Mouse (Mus musculus): Measurements from ENCODE around the gene Ptcd2. TPM values are rescaled to one million over a fixed set of nuclear protein-coding genes. Genes with fewer than 3 reads are reported as not detected.

Gene Ptcd2
- polyA plus RNA-seq, 1 experiment from 2014 or later = 59.4 TPM

GRCm38 (mm10) chr13:99317058-99317457, 27.4 kb downstream of the Ptcd2 start:
- H3K4me2 ChIP-seq (ENCODE audit: low read length) = no peak overlapping the region
- H3K4me3 ChIP-seq (ENCODE audit: low read length) = no peak overlapping the region
- peak; percentile 38 for ATAC-seq
- no peaks in the 10 kb centered on the region for H3K4me1 ChIP-seq (ENCODE audit: control insufficient read depth, insufficient read depth, low read depth, low read length)
- WGBS = 57% methylated on average over 4 of the region's 4 CpGs
- no peaks in the 10 kb centered on the region for H3K27me3 ChIP-seq (replicated peaks; ENCODE audit: control insufficient read depth, insufficient read depth, low read length)
- no peak overlapping the region for H3K27ac ChIP-seq (ENCODE audit: low read depth, low read length)
- no peaks in the 10 kb centered on the region for H3K9me3 ChIP-seq (ENCODE audit: control insufficient read depth, low read length)
- H3K9ac ChIP-seq (ENCODE audit: low read depth, low read length) = no peak overlapping the region
- H3K36me3 ChIP-seq (ENCODE audit: control insufficient read depth, insufficient read depth, low read length) = peaks cover 8% of the 10 kb centered on the region

DNA sequence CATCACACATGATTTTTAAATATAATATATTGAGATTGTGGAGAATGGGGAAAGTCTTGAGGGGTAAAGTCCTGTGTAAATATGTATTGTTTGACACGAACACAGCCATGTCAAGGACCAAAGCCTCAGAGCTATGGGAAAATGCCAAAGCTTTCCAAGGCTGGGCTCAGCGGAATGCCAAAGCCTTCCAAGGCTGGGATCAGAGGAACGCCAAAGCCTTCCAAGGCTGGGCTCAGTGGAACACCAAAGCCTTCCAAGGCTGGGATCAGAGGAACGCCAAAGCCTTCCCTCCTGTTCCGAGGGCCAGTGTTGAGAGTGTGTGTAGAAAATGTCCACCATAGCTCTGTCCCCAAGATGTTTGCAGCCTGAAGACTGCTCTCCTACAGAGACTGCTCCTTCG, 28.1 kb downstream of the Ptcd2 start:
- peaks cover 8% of the 10 kb centered on the region for H3K36me3 ChIP-seq (ENCODE audit: control insufficient read depth, insufficient read depth, low read length)
- no peak for ATAC-seq
- no peak overlapping the region for H3K27ac ChIP-seq (ENCODE audit: low read depth, low read length)
- no peaks in the 10 kb centered on the region for H3K27me3 ChIP-seq (replicated peaks; ENCODE audit: control insufficient read depth, insufficient read depth, low read length)
- no peak overlapping the region for H3K9ac ChIP-seq (ENCODE audit: low read depth, low read length)
- H3K9me3 ChIP-seq (ENCODE audit: control insufficient read depth, low read length) = no peaks in the 10 kb centered on the region
- H3K4me1 ChIP-seq (ENCODE audit: control insufficient read depth, insufficient read depth, low read depth, low read length) = no peaks in the 10 kb centered on the region
- 93% methylated on average over 6 of the region's 6 CpGs for WGBS
- no peak overlapping the region for H3K4me3 ChIP-seq (ENCODE audit: low read length)
- no peak overlapping the region for H3K4me2 ChIP-seq (ENCODE audit: low read length)

- no peaks in the 10 kb centered on the region for H3K27me3 ChIP-seq (replicated peaks; ENCODE audit: control insufficient read depth, insufficient read depth, low read length)
- H3K4me1 ChIP-seq (ENCODE audit: control insufficient read depth, insufficient read depth, low read depth, low read length) = no peaks in the 10 kb centered on the region
- H3K27ac ChIP-seq (ENCODE audit: low read depth, low read length) = no peak overlapping the region
- no peak for ATAC-seq
- no peak overlapping the region for H3K4me2 ChIP-seq (ENCODE audit: low read length)
- H3K36me3 ChIP-seq (ENCODE audit: control insufficient read depth, insufficient read depth, low read length) = no peaks in the 10 kb centered on the region
- no peak overlapping the region for H3K4me3 ChIP-seq (ENCODE audit: low read length)
- H3K9me3 ChIP-seq (ENCODE audit: control insufficient read depth, low read length) = no peaks in the 10 kb centered on the region
- 81% methylated on average over 15 of the region's 15 CpGs for WGBS
- no peak overlapping the region for H3K9ac ChIP-seq (ENCODE audit: low read depth, low read length)
Measured at GRCm38 (mm10) chr13:99314657-99315181, 29.8 kb downstream of the Ptcd2 start.

GRCm38 (mm10) chr13:99314098-99314497, 30.4 kb downstream of the Ptcd2 start:
- Histone ChIP-seq H3K27me3 (replicated peaks; ENCODE audit: control insufficient read depth, insufficient read depth, low read length) (no peaks in the 10 kb centered on the region), H3K4me1 (ENCODE audit: control insufficient read depth, insufficient read depth, low read depth, low read length) (no peaks in the 10 kb centered on the region), H3K9ac (ENCODE audit: low read depth, low read length) (no peak overlapping the region), H3K4me3 (ENCODE audit: low read length) (no peak overlapping the region), H3K36me3 (ENCODE audit: control insufficient read depth, insufficient read depth, low read length) (no peaks in the 10 kb centered on the region), H3K27ac (ENCODE audit: low read depth, low read length) (no peak overlapping the region), H3K4me2 (ENCODE audit: low read length) (no peak overlapping the region), H3K9me3 (ENCODE audit: control insufficient read depth, low read length) (no peaks in the 10 kb centered on the region)
- WGBS = 83% methylated on average over 5 of the region's 5 CpGs
- no peak for ATAC-seq

- H3K9ac ChIP-seq (ENCODE audit: low read depth, low read length) = no peak overlapping the region
- no peak for ATAC-seq
Measured at GRCm38 (mm10) chr13:99308393-99308792, 36.1 kb downstream of the Ptcd2 start.

GRCm38 (mm10) chr13:99307930-99308359, 36.6 kb downstream of the Ptcd2 start:
- no peak for ATAC-seq
- Histone ChIP-seq H3K4me3 (ENCODE audit: low read length) (no peak overlapping the region), H3K36me3 (ENCODE audit: control insufficient read depth, insufficient read depth, low read length) (no peaks in the 10 kb centered on the region), H3K27me3 (replicated peaks; ENCODE audit: control insufficient read depth, insufficient read depth, low read length) (no peaks in the 10 kb centered on the region), H3K4me2 (ENCODE audit: low read length) (no peak overlapping the region), H3K9me3 (ENCODE audit: control insufficient read depth, low read length) (no peaks in the 10 kb centered on the region), H3K4me1 (ENCODE audit: control insufficient read depth, insufficient read depth, low read depth, low read length) (no peaks in the 10 kb centered on the region), H3K27ac (ENCODE audit: low read depth, low read length) (no peak overlapping the region), H3K9ac (ENCODE audit: low read depth, low read length) (no peak overlapping the region)
- WGBS = 83% methylated on average over 5 of the region's 5 CpGs

More at GRCm38 (mm10) chr13:99308393-99308792, 36.1 kb downstream of the Ptcd2 start:
- H3K9me3 ChIP-seq (ENCODE audit: control insufficient read depth, low read length) = no peaks in the 10 kb centered on the region
- H3K36me3 ChIP-seq (ENCODE audit: control insufficient read depth, insufficient read depth, low read length) = no peaks in the 10 kb centered on the region
- H3K4me1 ChIP-seq (ENCODE audit: control insufficient read depth, insufficient read depth, low read depth, low read length) = no peaks in the 10 kb centered on the region
- WGBS = 87% methylated on average over 8 of the region's 8 CpGs
- no peak overlapping the region for H3K4me2 ChIP-seq (ENCODE audit: low read length)
- H3K4me3 ChIP-seq (ENCODE audit: low read length) = no peak overlapping the region
- H3K27ac ChIP-seq (ENCODE audit: low read depth, low read length) = no peak overlapping the region
- H3K27me3 ChIP-seq (replicated peaks; ENCODE audit: control insufficient read depth, insufficient read depth, low read length) = no peaks in the 10 kb centered on the region

- Histone ChIP-seq H3K27ac (ENCODE audit: low read depth, low read length) (no peak overlapping the region), H3K4me1 (ENCODE audit: control insufficient read depth, insufficient read depth, low read depth, low read length) (no peaks in the 10 kb centered on the region), H3K9me3 (ENCODE audit: control insufficient read depth, low read length) (no peaks in the 10 kb centered on the region), H3K9ac (ENCODE audit: low read depth, low read length) (no peak overlapping the region), H3K27me3 (replicated peaks; ENCODE audit: control insufficient read depth, insufficient read depth, low read length) (no peaks in the 10 kb centered on the region), H3K4me2 (ENCODE audit: low read length) (no peak overlapping the region), H3K36me3 (ENCODE audit: control insufficient read depth, insufficient read depth, low read length) (no peaks in the 10 kb centered on the region), H3K4me3 (ENCODE audit: low read length) (no peak overlapping the region)
- no peak for ATAC-seq
- WGBS = 87% methylated on average over 8 of the region's 8 CpGs
Measured at GRCm38 (mm10) chr13:99306164-99306563, 38.3 kb downstream of the Ptcd2 start.

DNA sequence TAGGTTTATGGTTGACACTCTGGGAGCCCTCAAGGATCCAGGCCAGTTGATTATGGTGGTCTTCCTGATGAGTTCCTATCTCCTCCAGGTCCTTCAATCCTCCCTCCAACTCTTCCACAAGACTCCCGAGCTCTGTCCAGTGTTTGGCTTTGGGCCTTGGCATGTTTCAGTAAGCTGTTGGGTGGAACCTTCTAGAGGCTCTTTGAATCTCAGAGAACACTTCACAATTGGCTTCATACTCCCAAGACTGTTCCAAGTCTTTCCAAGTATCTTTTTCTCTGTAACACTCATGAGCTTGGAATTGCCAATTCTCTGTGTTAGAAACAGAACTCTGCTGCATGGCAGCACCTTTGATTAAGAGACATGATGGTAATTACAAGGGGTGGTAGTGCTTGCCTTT, 39.3 kb downstream of the Ptcd2 start:
- ATAC-seq = no peak
- H3K36me3 ChIP-seq (ENCODE audit: control insufficient read depth, insufficient read depth, low read length) = no peaks in the 10 kb centered on the region
- 100% methylated on average over 1 of the region's 1 CpGs for WGBS

GRCm38 (mm10) chr13:99304365-99304764, 40.1 kb downstream of the Ptcd2 start:
- H3K4me1 ChIP-seq (ENCODE audit: control insufficient read depth, insufficient read depth, low read depth, low read length) = no peaks in the 10 kb centered on the region
- H3K27me3 ChIP-seq (replicated peaks; ENCODE audit: control insufficient read depth, insufficient read depth, low read length) = no peaks in the 10 kb centered on the region
- no peak overlapping the region for H3K4me2 ChIP-seq (ENCODE audit: low read length)
- H3K4me3 ChIP-seq (ENCODE audit: low read length) = no peak overlapping the region
- no peaks in the 10 kb centered on the region for H3K36me3 ChIP-seq (ENCODE audit: control insufficient read depth, insufficient read depth, low read length)
- H3K9me3 ChIP-seq (ENCODE audit: control insufficient read depth, low read length) = no peaks in the 10 kb centered on the region
- no peak overlapping the region for H3K9ac ChIP-seq (ENCODE audit: low read depth, low read length)
- ATAC-seq = no peak
- no peak overlapping the region for H3K27ac ChIP-seq (ENCODE audit: low read depth, low read length)
- WGBS = 82% methylated on average over 11 of the region's 11 CpGs

More for the DNA sequence above, 39.3 kb downstream of the Ptcd2 start:
- Histone ChIP-seq H3K27ac (ENCODE audit: low read depth, low read length) (no peak overlapping the region), H3K27me3 (replicated peaks; ENCODE audit: control insufficient read depth, insufficient read depth, low read length) (no peaks in the 10 kb centered on the region), H3K9me3 (ENCODE audit: control insufficient read depth, low read length) (no peaks in the 10 kb centered on the region), H3K4me2 (ENCODE audit: low read length) (no peak overlapping the region), H3K9ac (ENCODE audit: low read depth, low read length) (no peak overlapping the region), H3K4me3 (ENCODE audit: low read length) (no peak overlapping the region), H3K4me1 (ENCODE audit: control insufficient read depth, insufficient read depth, low read depth, low read length) (no peaks in the 10 kb centered on the region)

DNA sequence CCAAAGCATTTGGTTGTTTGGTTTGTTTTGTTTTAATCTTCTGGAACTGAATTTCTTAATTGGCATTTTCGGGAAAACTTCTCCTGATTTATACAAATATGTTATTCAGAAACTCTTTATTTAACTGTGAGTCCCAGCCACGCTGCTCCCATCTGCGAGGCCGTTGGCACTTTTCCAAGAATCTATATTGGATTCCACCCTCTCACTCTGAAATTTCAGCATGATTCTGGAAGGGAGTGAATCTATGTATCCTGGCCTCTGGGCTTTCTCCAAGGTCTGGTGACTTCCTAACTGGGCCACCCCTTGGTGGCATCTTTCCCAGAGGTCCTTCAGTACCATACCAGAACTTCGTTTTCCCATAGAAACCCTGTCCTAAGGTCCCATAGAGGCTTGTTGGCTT, 40.7 kb downstream of the Ptcd2 start:
- no peak for ATAC-seq
- Histone ChIP-seq H3K27ac (ENCODE audit: low read depth, low read length) (no peak overlapping the region), H3K4me3 (ENCODE audit: low read length) (no peak overlapping the region)

More for the DNA sequence above, 40.7 kb downstream of the Ptcd2 start:
- no peaks in the 10 kb centered on the region for H3K36me3 ChIP-seq (ENCODE audit: control insufficient read depth, insufficient read depth, low read length)
- H3K27me3 ChIP-seq (replicated peaks; ENCODE audit: control insufficient read depth, insufficient read depth, low read length) = no peaks in the 10 kb centered on the region
- 59% methylated on average over 5 of the region's 5 CpGs for WGBS
- H3K4me2 ChIP-seq (ENCODE audit: low read length) = no peak overlapping the region
- H3K9me3 ChIP-seq (ENCODE audit: control insufficient read depth, low read length) = no peaks in the 10 kb centered on the region
- no peak overlapping the region for H3K9ac ChIP-seq (ENCODE audit: low read depth, low read length)
- no peaks in the 10 kb centered on the region for H3K4me1 ChIP-seq (ENCODE audit: control insufficient read depth, insufficient read depth, low read depth, low read length)

All from hindbrain, embryonic 16.5 days (tissue).